Mouse (Mus musculus): ENCODE data around the gene Sugct. TPM values are rescaled to one million over a fixed set of nuclear protein-coding genes. Genes with fewer than 3 reads are reported as not detected.

Gene Sugct
- total RNA-seq, 1 experiment: 0.80 TPM

DNA sequence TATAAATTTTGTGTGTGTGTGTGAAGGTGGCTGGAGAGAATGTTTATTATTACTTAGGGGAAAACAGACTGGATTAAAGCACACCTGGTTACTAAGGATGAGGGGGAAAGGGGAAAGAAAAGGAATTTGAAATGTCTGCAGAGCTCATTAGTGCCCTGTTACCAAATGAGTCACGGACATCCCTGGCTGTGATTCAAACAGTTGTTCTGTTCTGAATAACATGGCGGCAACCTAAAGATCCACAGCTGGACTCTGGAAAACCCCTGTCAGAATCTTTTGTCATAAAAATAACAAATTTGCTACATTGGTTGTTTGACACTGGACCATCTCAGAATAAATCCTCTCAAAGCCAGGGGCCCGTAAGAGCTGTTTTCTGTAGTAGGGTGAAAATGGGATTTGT, 530.6 kb downstream of the Sugct start:
- no peak for TF ChIP-seq ZNF384 (IDR thresholded peaks at IDR 0.05; ENCODE audit: low read depth, low read length)
- TF ChIP-seq MAFK (IDR thresholded peaks at IDR 0.05; ENCODE audit: insufficient read depth, low read depth, low read length): no peak
- no peak for TF ChIP-seq CHD2 (IDR thresholded peaks at IDR 0.05; ENCODE audit: low read depth, low read length)
- TF ChIP-seq HCFC1 (IDR thresholded peaks at IDR 0.05; ENCODE audit: borderline replicate concordance, insufficient read depth, low read length): no peak
- DNase-seq (ENCODE audit: low read depth, low spot score): no peak
- in situ Hi-C loops (cut with MboI; ENCODE audit: low sequenced_read_pairs in 2 of 2, unreplicated experiment in 2 of 2): no loop called here
- Histone ChIP-seq H3K4me3 (ENCODE audit: insufficient read depth in 1 of 2, low read depth in 1 of 2, low read length in 2 of 2, poor library complexity in 1 of 2, severe bottlenecking in 1 of 2) (no peak overlapping the region), H3K9me3 (ENCODE audit: control insufficient read depth, insufficient read depth, low read depth, low read length) (no peaks in the 10 kb centered on the region), H3K36me3 (ENCODE audit: control insufficient read depth, insufficient read depth, low read length, poor library complexity, severe bottlenecking) (no peaks in the 10 kb centered on the region), H3K4me1 (ENCODE audit: control insufficient read depth in 2 of 2, insufficient read depth in 2 of 2, low read length in 2 of 2, poor library complexity in 1 of 2) (no peaks in the 10 kb centered on the region), H3K9ac (ENCODE audit: insufficient read depth, low read depth, low read length, poor library complexity, severe bottlenecking) (no peak overlapping the region), H3K27ac (ENCODE audit: insufficient read depth, low read depth, low read length, poor library complexity, severe bottlenecking) (no peak overlapping the region)

- no peak for DNase-seq (ENCODE audit: low read depth, low spot score)
- Histone ChIP-seq H3K36me3 (ENCODE audit: control insufficient read depth, insufficient read depth, low read length, poor library complexity, severe bottlenecking) (no peaks in the 10 kb centered on the region), H3K4me3 (ENCODE audit: insufficient read depth in 1 of 2, low read depth in 1 of 2, low read length in 2 of 2, poor library complexity in 1 of 2, severe bottlenecking in 1 of 2) (no peak overlapping the region), H3K9me3 (ENCODE audit: control insufficient read depth, insufficient read depth, low read depth, low read length) (no peaks in the 10 kb centered on the region), H3K4me1 (ENCODE audit: control insufficient read depth in 2 of 2, insufficient read depth in 2 of 2, low read length in 2 of 2, poor library complexity in 1 of 2) (no peaks in the 10 kb centered on the region), H3K27ac (ENCODE audit: insufficient read depth, low read depth, low read length, poor library complexity, severe bottlenecking) (no peak overlapping the region), H3K9ac (ENCODE audit: insufficient read depth, low read depth, low read length, poor library complexity, severe bottlenecking) (no peak overlapping the region)
- in situ Hi-C loops (cut with MboI; ENCODE audit: low sequenced_read_pairs in 2 of 2, unreplicated experiment in 2 of 2): no loop called here
- TF ChIP-seq CHD2 (IDR thresholded peaks at IDR 0.05; ENCODE audit: low read depth, low read length) (no peak), ZNF384 (IDR thresholded peaks at IDR 0.05; ENCODE audit: low read depth, low read length) (no peak), HCFC1 (IDR thresholded peaks at IDR 0.05; ENCODE audit: borderline replicate concordance, insufficient read depth, low read length) (no peak), MAFK (IDR thresholded peaks at IDR 0.05; ENCODE audit: insufficient read depth, low read depth, low read length) (no peak), ZC3H11A (IDR thresholded peaks at IDR 0.05; ENCODE audit: borderline replicate concordance, low read depth, low read length) (no peak)
Observed at GRCm38 (mm10) chr13:17146441-17146992, 548.8 kb downstream of the Sugct start.

- H3K27ac ChIP-seq (ENCODE audit: insufficient read depth, low read depth, low read length, poor library complexity, severe bottlenecking): no peak overlapping the region
- in situ Hi-C loops (cut with MboI; ENCODE audit: low sequenced_read_pairs in 2 of 2, unreplicated experiment in 2 of 2): no loop called here
- no peaks in the 10 kb centered on the region for H3K36me3 ChIP-seq (ENCODE audit: control insufficient read depth, insufficient read depth, low read length, poor library complexity, severe bottlenecking)
- H3K4me1 ChIP-seq (ENCODE audit: control insufficient read depth in 2 of 2, insufficient read depth in 2 of 2, low read length in 2 of 2, poor library complexity in 1 of 2): no peaks in the 10 kb centered on the region
- no peak overlapping the region for H3K4me3 ChIP-seq (ENCODE audit: insufficient read depth in 1 of 2, low read depth in 1 of 2, low read length in 2 of 2, poor library complexity in 1 of 2, severe bottlenecking in 1 of 2)
- DNase-seq (ENCODE audit: low read depth, low spot score): no peak
- no peak overlapping the region for H3K9ac ChIP-seq (ENCODE audit: insufficient read depth, low read depth, low read length, poor library complexity, severe bottlenecking)
- H3K9me3 ChIP-seq (ENCODE audit: control insufficient read depth, insufficient read depth, low read depth, low read length): no peaks in the 10 kb centered on the region
- TF ChIP-seq ZC3H11A (IDR thresholded peaks at IDR 0.05; ENCODE audit: borderline replicate concordance, low read depth, low read length) (no peak), ZNF384 (IDR thresholded peaks at IDR 0.05; ENCODE audit: low read depth, low read length) (no peak), MAFK (IDR thresholded peaks at IDR 0.05; ENCODE audit: insufficient read depth, low read depth, low read length) (no peak), HCFC1 (IDR thresholded peaks at IDR 0.05; ENCODE audit: borderline replicate concordance, insufficient read depth, low read length) (no peak), CHD2 (IDR thresholded peaks at IDR 0.05; ENCODE audit: low read depth, low read length) (no peak)
Observed at GRCm38 (mm10) chr13:17116073-17116472, 579.3 kb downstream of the Sugct start.

- DNase-seq (ENCODE audit: low read depth, low spot score): no peak
- H3K9ac ChIP-seq (ENCODE audit: insufficient read depth, low read depth, low read length, poor library complexity, severe bottlenecking): no peak overlapping the region
- H3K4me3 ChIP-seq (ENCODE audit: insufficient read depth in 1 of 2, low read depth in 1 of 2, low read length in 2 of 2, poor library complexity in 1 of 2, severe bottlenecking in 1 of 2): no peak overlapping the region
- in situ Hi-C loops (cut with MboI; ENCODE audit: low sequenced_read_pairs in 2 of 2, unreplicated experiment in 2 of 2): no loop called here
- TF ChIP-seq HCFC1 (IDR thresholded peaks at IDR 0.05; ENCODE audit: borderline replicate concordance, insufficient read depth, low read length) (no peak), ZNF384 (IDR thresholded peaks at IDR 0.05; ENCODE audit: low read depth, low read length) (no peak), ZC3H11A (IDR thresholded peaks at IDR 0.05; ENCODE audit: borderline replicate concordance, low read depth, low read length) (no peak), CHD2 (IDR thresholded peaks at IDR 0.05; ENCODE audit: low read depth, low read length) (no peak), MAFK (IDR thresholded peaks at IDR 0.05; ENCODE audit: insufficient read depth, low read depth, low read length) (no peak)
- H3K27ac ChIP-seq (ENCODE audit: insufficient read depth, low read depth, low read length, poor library complexity, severe bottlenecking): no peak overlapping the region
- no peaks in the 10 kb centered on the region for H3K9me3 ChIP-seq (ENCODE audit: control insufficient read depth, insufficient read depth, low read depth, low read length)
- no peaks in the 10 kb centered on the region for H3K4me1 ChIP-seq (ENCODE audit: control insufficient read depth in 2 of 2, insufficient read depth in 2 of 2, low read length in 2 of 2, poor library complexity in 1 of 2)
- H3K36me3 ChIP-seq (ENCODE audit: control insufficient read depth, insufficient read depth, low read length, poor library complexity, severe bottlenecking): no peaks in the 10 kb centered on the region
Observed at GRCm38 (mm10) chr13:17102372-17102771, 593.0 kb downstream of the Sugct start.

DNA sequence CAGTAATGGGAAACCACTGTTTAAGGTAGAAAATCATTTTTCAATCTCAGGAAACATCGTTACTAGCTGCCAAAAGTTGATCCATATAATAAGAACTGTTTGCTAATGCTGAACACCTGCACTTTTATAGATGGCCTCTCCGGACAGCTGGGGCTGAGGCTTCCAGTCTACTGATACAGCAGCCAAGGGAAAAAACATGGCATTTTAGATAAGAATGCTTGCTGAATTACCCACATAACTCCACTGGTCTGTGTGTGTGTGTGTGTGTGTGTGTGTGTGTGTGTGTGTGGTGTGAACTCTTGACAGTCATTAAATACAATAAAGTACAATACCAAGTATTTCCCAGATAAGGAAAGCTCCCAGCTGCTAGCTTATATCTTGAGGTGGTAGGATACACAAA, 608.8 kb downstream of the Sugct start:
- H3K36me3 ChIP-seq (ENCODE audit: control insufficient read depth, insufficient read depth, low read length, poor library complexity, severe bottlenecking): no peaks in the 10 kb centered on the region
- no peaks in the 10 kb centered on the region for H3K9me3 ChIP-seq (ENCODE audit: control insufficient read depth, insufficient read depth, low read depth, low read length)
- H3K9ac ChIP-seq (ENCODE audit: insufficient read depth, low read depth, low read length, poor library complexity, severe bottlenecking): no peak overlapping the region
- H3K27ac ChIP-seq (ENCODE audit: insufficient read depth, low read depth, low read length, poor library complexity, severe bottlenecking): no peak overlapping the region
- no peak for TF ChIP-seq MAFK (IDR thresholded peaks at IDR 0.05; ENCODE audit: insufficient read depth, low read depth, low read length)
- no peak for TF ChIP-seq HCFC1 (IDR thresholded peaks at IDR 0.05; ENCODE audit: borderline replicate concordance, insufficient read depth, low read length)
- no peak for TF ChIP-seq CHD2 (IDR thresholded peaks at IDR 0.05; ENCODE audit: low read depth, low read length)
- no peak for TF ChIP-seq ZC3H11A (IDR thresholded peaks at IDR 0.05; ENCODE audit: borderline replicate concordance, low read depth, low read length)
- no peak for TF ChIP-seq ZNF384 (IDR thresholded peaks at IDR 0.05; ENCODE audit: low read depth, low read length)
- H3K4me3 ChIP-seq (ENCODE audit: insufficient read depth in 1 of 2, low read depth in 1 of 2, low read length in 2 of 2, poor library complexity in 1 of 2, severe bottlenecking in 1 of 2): no peak overlapping the region
- in situ Hi-C loops (cut with MboI; ENCODE audit: low sequenced_read_pairs in 2 of 2, unreplicated experiment in 2 of 2): no loop called here
- no peak for DNase-seq (ENCODE audit: low read depth, low spot score)
- H3K4me1 ChIP-seq (ENCODE audit: control insufficient read depth in 2 of 2, insufficient read depth in 2 of 2, low read length in 2 of 2, poor library complexity in 1 of 2): no peaks in the 10 kb centered on the region
